Mouse (Mus musculus) liver, postnatal 0 days (tissue): ENCODE measurements around the gene Gpc6. TPM values are rescaled to one million over a fixed set of nuclear protein-coding genes. Genes with fewer than 3 reads are reported as not detected.

Experiments used
- ATAC-seq: fragments of 200-750 bp; cut with Nextera tagmentation; 2 replicates; pipeline ENCODE4 v1.8.0; 2017; ENCODE audit warnings: mild to moderate bottlenecking, moderate library complexity
- DNase-seq: peaks from one replicate; pipeline ENCODE4 v3.0.0-alpha.2; 2016
- H3K27ac ChIP-seq: fragments of 300-500 bp; sonication (generic); 2 replicates; pipeline ENCODE4 v1.5.1; 2014; ENCODE audit warnings: antibody characterized with exemption, moderate library complexity, mild to moderate bottlenecking, low read depth
- H3K27me3 ChIP-seq: fragments of 300-500 bp; sonication (generic); 2 replicates; pipeline ENCODE4 v1.6.1; 2014; ENCODE audit warnings: low read length, control low read depth, mixed read lengths; ENCODE audit not compliant: insufficient read depth
- H3K36me3 ChIP-seq: fragments of 300-500 bp; sonication (generic); replicated peaks from 2 replicates; pipeline ENCODE4 v1.6.1; 2014; ENCODE audit warnings: mild to moderate bottlenecking, control low read depth, low read length, moderate library complexity, mixed read lengths; ENCODE audit not compliant: insufficient read depth
- H3K4me1 ChIP-seq: fragments of 300-500 bp; sonication (generic); 2 replicates; pipeline ENCODE4 v1.6.1; 2014; ENCODE audit warnings: antibody characterized with exemption, mild to moderate bottlenecking, control low read depth; ENCODE audit not compliant: insufficient read depth
- H3K4me2 ChIP-seq: fragments of 300-500 bp; sonication (generic); 2 replicates; pipeline ENCODE4 v1.6.1; 2014; ENCODE audit warnings: low read depth, mild to moderate bottlenecking, low read length, moderate library complexity, mixed read lengths
- H3K4me3 ChIP-seq: fragments of 300-500 bp; sonication (generic); 2 replicates; pipeline ENCODE4 v1.5.1; 2014; ENCODE audit warnings: low read depth, low read length
- H3K9ac ChIP-seq: fragments of 300-500 bp; sonication (generic); replicated peaks from 2 replicates; pipeline ENCODE4 v1.6.1; 2014; ENCODE audit warnings: mild to moderate bottlenecking, moderate library complexity
- H3K9me3 ChIP-seq: fragments of 300-500 bp; sonication (generic); 2 replicates; pipeline ENCODE4 v1.6.1; 2016; ENCODE audit warnings: mild to moderate bottlenecking, control low read depth, low read length, mixed read lengths
- CTCF ChIP-seq: sonication (generic); IDR thresholded peaks from 2 replicates; pipeline ENCODE4 v1.5.1; 2016; ENCODE audit warnings: antibody characterized with exemption, low read depth
- EP300 ChIP-seq: IDR thresholded peaks from 2 replicates; pipeline ENCODE4 v1.6.1; 2016; ENCODE audit warnings: antibody characterized with exemption, low read depth, mild to moderate bottlenecking
- WGBS: fragments of 180-500 bp; shearing (Covaris S2); extraction: QIAGEN DNeasy Blood & Tissue Kit; methylation state at CpG from one replicate; pipeline ENCODE4 v1.1.7; 2014; ENCODE audit not compliant: insufficient replicate concordance; 5-methylcytosine and 5-hydroxymethylcytosine counted together
- polyA plus RNA-seq: library from polyadenylated mRNA; unstranded; fragments of >200 nt; fragmentation: Nextera tagmentation; extraction: Ambion mirVana; gene quantifications from 2 replicates; pipeline ENCODE4 v1.2.1, GENCODE M21; 2015

The Gpc6 gene
- polyA plus RNA-seq, 1 experiment from 2014 or later, result 4.8 TPM

DNA sequence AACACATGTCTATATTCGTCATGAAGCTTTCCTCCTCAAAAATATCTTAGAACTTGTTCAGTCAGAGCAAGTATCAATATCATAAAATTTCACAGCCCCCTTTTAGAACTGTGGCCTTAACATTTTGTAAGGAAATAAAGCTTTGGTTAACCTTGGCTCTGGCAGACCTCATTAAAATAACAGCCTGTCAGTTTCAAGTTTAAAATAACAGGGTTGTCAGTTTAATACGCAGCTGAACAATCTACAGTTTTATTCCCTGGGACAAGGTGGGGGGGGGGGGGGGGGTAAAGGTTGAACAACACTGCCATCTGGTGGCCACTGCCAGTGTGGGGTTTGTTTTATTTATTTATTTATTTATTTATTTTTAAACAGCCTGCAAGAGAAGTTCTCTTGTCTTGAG is 1013.4 kb downstream of the Gpc6 start:
- Histone ChIP-seq H3K9ac (no peak overlapping the region), H3K4me2 (no peak overlapping the region), H3K4me3 (no peak overlapping the region), H3K36me3 (no peaks in the 10 kb centered on the region), H3K27ac (no peak overlapping the region), H3K9me3 (no peaks in the 10 kb centered on the region), H3K27me3 (no peaks in the 10 kb centered on the region), H3K4me1 (no peaks in the 10 kb centered on the region)
- ATAC-seq, result no peak
- DNase-seq, result peak; percentile 57
- WGBS, result 53% methylated on average over 2 of the region's 2 CpGs
- TF ChIP-seq CTCF, result peak; percentile 47
- TF ChIP-seq EP300, result no peak

- H3K36me3 ChIP-seq, result no peaks in the 10 kb centered on the region
- 91% methylated on average over 7 of the region's 7 CpGs for WGBS
- no peaks in the 10 kb centered on the region for H3K9me3 ChIP-seq
- H3K9ac ChIP-seq, result no peak overlapping the region
- no peak overlapping the region for H3K27ac ChIP-seq
- no peaks in the 10 kb centered on the region for H3K27me3 ChIP-seq
- no peaks in the 10 kb centered on the region for H3K4me1 ChIP-seq
- no peak for TF ChIP-seq CTCF
- TF ChIP-seq EP300, result no peak
- ATAC-seq, result no peak
- DNase-seq, result no peak
- no peak overlapping the region for H3K4me2 ChIP-seq
- H3K4me3 ChIP-seq, result no peak overlapping the region
Measured at GRCm38 (mm10) chr14:117939471-117939870, 1014.4 kb downstream of the Gpc6 start.

DNA sequence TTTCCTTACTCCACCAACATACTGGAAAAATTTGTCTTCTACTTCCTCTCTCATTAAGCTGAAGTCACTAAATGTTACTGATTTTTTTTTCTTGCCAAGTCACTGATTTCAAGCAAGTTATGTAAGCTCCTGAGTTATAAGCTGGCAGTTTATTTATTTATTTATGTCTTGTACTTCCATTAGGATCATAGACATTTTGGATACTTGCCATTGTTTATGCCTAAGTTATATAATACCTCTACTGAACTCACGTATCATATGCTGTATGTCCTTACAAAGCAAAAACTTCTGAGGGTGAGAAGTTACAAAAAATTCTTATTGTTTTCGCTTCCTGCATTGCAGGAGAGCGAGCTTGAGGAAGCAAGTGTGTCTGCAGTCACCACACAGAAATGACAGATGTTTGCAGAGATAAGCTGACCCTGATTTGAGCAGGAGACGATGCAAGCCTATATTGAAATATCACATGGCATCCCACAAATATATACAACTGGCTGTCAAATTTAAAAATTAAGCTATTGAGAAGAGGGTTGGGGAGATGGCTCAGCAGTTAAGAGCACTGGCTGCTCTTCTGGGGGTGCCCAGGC is 1020.9 kb downstream of the Gpc6 start:
- no peaks in the 10 kb centered on the region for H3K27me3 ChIP-seq
- DNase-seq (no peak), ATAC-seq (no peak)
- H3K27ac ChIP-seq, result no peak overlapping the region
- no peaks in the 10 kb centered on the region for H3K4me1 ChIP-seq
- H3K36me3 ChIP-seq, result no peaks in the 10 kb centered on the region
- no peak overlapping the region for H3K9ac ChIP-seq
- H3K4me2 ChIP-seq, result no peak overlapping the region
- H3K4me3 ChIP-seq, result no peak overlapping the region
- no peak for TF ChIP-seq CTCF
- TF ChIP-seq EP300, result no peak
- no peaks in the 10 kb centered on the region for H3K9me3 ChIP-seq
- WGBS, result 34% methylated on average over 4 of the region's 4 CpGs

GRCm38 (mm10) chr14:117951265-117951664 is 1026.2 kb downstream of the Gpc6 start:
- ATAC-seq, result no peak
- H3K4me3 ChIP-seq, result no peak overlapping the region
- H3K27me3 ChIP-seq, result no peaks in the 10 kb centered on the region
- H3K9me3 ChIP-seq, result no peaks in the 10 kb centered on the region
- WGBS, result 78% methylated on average over 15 of the region's 15 CpGs
- no peak for TF ChIP-seq CTCF
- H3K36me3 ChIP-seq, result no peaks in the 10 kb centered on the region
- H3K9ac ChIP-seq, result no peak overlapping the region
- no peaks in the 10 kb centered on the region for H3K4me1 ChIP-seq
- no peak overlapping the region for H3K27ac ChIP-seq
- DNase-seq, result no peak
- no peak overlapping the region for H3K4me2 ChIP-seq

- Histone ChIP-seq H3K9ac (no peak overlapping the region), H3K4me2 (no peak overlapping the region), H3K36me3 (no peaks in the 10 kb centered on the region), H3K4me3 (no peak overlapping the region), H3K27ac (no peak overlapping the region), H3K27me3 (no peaks in the 10 kb centered on the region), H3K9me3 (no peaks in the 10 kb centered on the region), H3K4me1 (no peaks in the 10 kb centered on the region)
- DNase-seq, result no peak
- no peak for TF ChIP-seq CTCF
- WGBS, result 49% methylated on average over 5 of the region's 5 CpGs
- no peak for ATAC-seq
Measured at GRCm38 (mm10) chr14:117951686-117952085, 1026.6 kb downstream of the Gpc6 start.

GRCm38 (mm10) chr14:117956051-117956450 is 1030.9 kb downstream of the Gpc6 start:
- TF ChIP-seq EP300 (no peak), CTCF (no peak)
- H3K4me2 ChIP-seq, result no peak overlapping the region
- 70% methylated on average over 3 of the region's 3 CpGs for WGBS
- H3K27me3 ChIP-seq, result no peaks in the 10 kb centered on the region
- ATAC-seq, result no peak
- H3K4me1 ChIP-seq, result no peaks in the 10 kb centered on the region
- H3K4me3 ChIP-seq, result no peak overlapping the region
- no peak overlapping the region for H3K27ac ChIP-seq
- no peaks in the 10 kb centered on the region for H3K9me3 ChIP-seq
- DNase-seq, result no peak
- no peak overlapping the region for H3K9ac ChIP-seq
- no peaks in the 10 kb centered on the region for H3K36me3 ChIP-seq

DNA sequence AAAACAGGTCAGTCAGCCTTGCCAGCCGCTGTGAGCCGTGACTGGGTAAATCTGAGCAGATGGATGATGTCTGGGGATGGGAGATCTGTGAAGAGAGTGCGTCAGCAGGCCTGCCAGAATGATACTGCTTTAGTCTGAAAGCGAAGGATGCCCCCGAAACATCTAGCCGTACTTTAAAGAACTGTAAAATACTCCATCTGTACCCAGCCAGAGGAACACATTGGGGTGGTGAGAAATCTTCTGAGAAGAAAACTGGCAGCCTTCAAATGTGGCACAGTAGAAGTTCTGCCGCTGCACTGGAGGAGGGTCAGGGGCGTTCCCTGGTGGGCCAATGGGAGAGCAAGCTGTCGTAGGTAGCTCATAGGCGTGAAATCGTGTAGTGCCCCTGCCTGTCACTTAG is 1033.3 kb downstream of the Gpc6 start:
- H3K9me3 ChIP-seq, result no peaks in the 10 kb centered on the region
- 78% methylated on average over 11 of the region's 11 CpGs for WGBS
- H3K27me3 ChIP-seq, result no peaks in the 10 kb centered on the region
- no peak overlapping the region for H3K9ac ChIP-seq
- no peak overlapping the region for H3K27ac ChIP-seq
- no peak overlapping the region for H3K4me3 ChIP-seq
- ATAC-seq (no peak), DNase-seq (no peak)
- no peaks in the 10 kb centered on the region for H3K4me1 ChIP-seq
- H3K36me3 ChIP-seq, result no peaks in the 10 kb centered on the region
- TF ChIP-seq CTCF (no peak), EP300 (no peak)
- no peak overlapping the region for H3K4me2 ChIP-seq
